Mouse (Mus musculus): ENCODE measurements at regions not wholly inside any gene's neighbourhood (a gene's known extent, or its start where the extent isn't known, plus 50 kb on each side); places are given as distances from the start of the nearest gene placed in this dataset.
"Not testable (repeated sequence)": the region's sequence is repeated elsewhere in the genome, so short reads cannot be mapped to it uniquely, and the experiment has no call there.

GRCm38 (mm10) chr8:20122067-20122925 lies 219.1 kb downstream of the Gm31371 start:
- DNase-seq (ENCODE audit: low spot score) = peak; percentile 100

GRCm38 (mm10) chr8:20123545-20123944 lies 220.4 kb downstream of the Gm31371 start:
- not testable (repeated sequence) for DNase-seq (ENCODE audit: low spot score)

GRCm38 (mm10) chr8:20135626-20136025 lies 227.4 kb downstream of the Gm15319 start:
- DNase-seq (ENCODE audit: low spot score) = not testable (repeated sequence)

- DNase-seq (ENCODE audit: low spot score) = not testable (repeated sequence)
These were observed 217.6 kb downstream of the Gm15319 start for GRCm38 (mm10) chr8:20145436-20145835.

GRCm38 (mm10) chr8:20151317-20152047 lies 211.5 kb downstream of the Gm15319 start:
- DNase-seq (ENCODE audit: low spot score) = not testable (repeated sequence)

- DNase-seq (ENCODE audit: low spot score) = peak; percentile 4
These were observed 208.9 kb downstream of the Gm15319 start for GRCm38 (mm10) chr8:20154091-20154490.
